Mouse (Mus musculus): Measurements from ENCODE around the gene Asic3. TPM values are rescaled to one million over a fixed set of nuclear protein-coding genes. Genes with fewer than 3 reads are reported as not detected.

Gene Asic3
- 1.6 and 2.4 TPM in 2 replicates for polyA plus RNA-seq (2015; fragmentation: Nextera tagmentation; extraction: Ambion mirVana)

- H3K36me3 ChIP-seq, result peaks cover 3% of the 10 kb centered on the region
- ATAC-seq (ENCODE audit: low FRiP score), result no peak
- 52% methylated on average over 11 of the region's 11 CpGs for WGBS
Observed at GRCm38 (mm10) chr5:24413042-24413693, at the start of gene Asic3. Asic3 (plus strand) TSS chr5:24413392.

DNA sequence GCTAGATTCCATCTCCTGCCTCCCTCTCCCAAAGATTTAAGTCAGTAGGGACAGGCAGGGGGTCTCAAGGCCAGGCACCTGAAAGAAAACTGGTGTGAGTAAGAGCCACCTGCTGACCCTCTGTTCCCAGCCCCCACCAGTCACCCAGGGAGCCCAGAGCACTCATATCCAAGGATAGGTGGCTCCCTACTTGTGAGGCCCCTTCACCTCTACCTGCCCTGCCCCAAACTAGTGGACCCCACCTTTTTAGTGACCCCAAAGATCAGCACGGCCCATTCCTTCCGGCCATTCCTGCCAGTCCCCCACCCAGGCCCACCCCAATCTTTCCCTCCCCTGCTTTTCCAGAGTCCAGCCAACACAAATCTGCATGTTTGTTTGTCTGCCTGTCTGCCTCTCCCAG is 49.7 kb upstream of the Asic3 start:
- 85% methylated on average over 2 of the region's 2 CpGs for WGBS
- Histone ChIP-seq H3K9ac (replicated peaks) (no peak overlapping the region), H3K9me3 (replicated peaks) (no peaks in the 10 kb centered on the region), H3K36me3 (no peaks in the 10 kb centered on the region), H3K4me3 (replicated peaks) (no peak overlapping the region), H3K4me2 (no peak overlapping the region), H3K4me1 (peaks cover 6% of the 10 kb centered on the region; the same call in 1 of the 2 replicates), H3K27me3 (replicated peaks) (no peaks in the 10 kb centered on the region), H3K27ac (replicated peaks) (no peak overlapping the region)
- no peak for ATAC-seq (ENCODE audit: low FRiP score)

More at GRCm38 (mm10) chr5:24413042-24413693, at the start of gene Asic3:
- no peak within 1 kb of the TSS for H3K9ac ChIP-seq (replicated peaks)
- H3K27ac ChIP-seq (replicated peaks), result no peak within 1 kb of the TSS
- H3K4me1 ChIP-seq, result peaks cover 12% of the 10 kb centered on the region
- H3K4me2 ChIP-seq, result no peak within 1 kb of the TSS
- no peaks in the 10 kb centered on the region for H3K27me3 ChIP-seq (replicated peaks)
- no peak within 1 kb of the TSS for H3K4me3 ChIP-seq (replicated peaks)
- H3K9me3 ChIP-seq (replicated peaks), result no peaks in the 10 kb centered on the region

- ATAC-seq (ENCODE audit: low FRiP score), result no peak
- Histone ChIP-seq H3K4me1 (peaks cover 6% of the 10 kb centered on the region; the same call in 1 of the 2 replicates), H3K36me3 (no peaks in the 10 kb centered on the region), H3K9me3 (replicated peaks) (no peaks in the 10 kb centered on the region), H3K9ac (replicated peaks) (no peak overlapping the region), H3K27ac (replicated peaks) (no peak overlapping the region), H3K4me2 (no peak overlapping the region), H3K4me3 (replicated peaks) (no peak overlapping the region), H3K27me3 (replicated peaks) (no peaks in the 10 kb centered on the region)
- 66% methylated on average over 3 of the region's 3 CpGs for WGBS
Observed at GRCm38 (mm10) chr5:24364061-24364460, 49.1 kb upstream of the Asic3 start.

- H3K27ac ChIP-seq (replicated peaks), result no peak within 1 kb of the TSS
- H3K36me3 ChIP-seq, result no peaks in the 10 kb centered on the region
- H3K4me2 ChIP-seq, result 0 out of 2 replicates have a peak within 1 kb of the TSS, but pooled peaks have one; percentile 5
- WGBS, result 47% methylated on average over 12 of the region's 12 CpGs
- no peak for ATAC-seq (ENCODE audit: low FRiP score)
- peaks cover 6% of the 10 kb centered on the region; the same call in 1 of the 2 replicates for H3K4me1 ChIP-seq
- no peaks in the 10 kb centered on the region for H3K9me3 ChIP-seq (replicated peaks)
- no peak within 1 kb of the TSS for H3K9ac ChIP-seq (replicated peaks)
- H3K27me3 ChIP-seq (replicated peaks), result no peaks in the 10 kb centered on the region
- peak within 1 kb of the TSS; percentile 18; the same call in 1 of the 2 replicates for H3K4me3 ChIP-seq (replicated peaks)
Observed at GRCm38 (mm10) chr5:24364508-24364907, 48.7 kb upstream of the Asic3 start, which contains the start of gene Nos3. Nos3 (plus strand) TSS chr5:24364810.

DNA sequence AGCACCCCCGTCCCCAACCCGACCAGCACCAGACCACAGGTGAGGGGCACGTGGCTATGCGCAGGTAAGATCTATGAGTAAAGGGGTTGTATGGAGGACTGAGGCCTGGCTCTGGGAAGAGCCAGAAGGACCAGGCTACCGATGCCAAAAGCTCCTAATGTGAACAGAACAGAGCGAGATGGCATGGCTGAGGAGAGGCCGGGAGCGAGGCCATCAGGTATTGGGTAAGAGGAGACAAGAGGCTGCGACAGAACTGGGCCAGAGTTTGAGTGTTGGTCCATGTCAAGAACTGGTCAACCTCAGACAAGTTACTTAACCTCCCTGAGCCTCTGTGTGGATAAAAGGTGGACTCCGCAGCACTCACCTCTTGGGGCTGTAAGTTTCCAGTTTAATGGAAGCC is 48.2 kb upstream of the Asic3 start:
- Histone ChIP-seq H3K9me3 (replicated peaks) (no peaks in the 10 kb centered on the region), H3K36me3 (no peaks in the 10 kb centered on the region), H3K27ac (replicated peaks) (no peak overlapping the region), H3K9ac (replicated peaks) (no peak overlapping the region), H3K4me2 (0 out of 2 replicates have a peak overlapping the region, but pooled peaks have one; percentile 5), H3K4me3 (replicated peaks) (peak overlapping the region; percentile 18; the same call in 1 of the 2 replicates), H3K4me1 (peaks cover 6% of the 10 kb centered on the region; the same call in 1 of the 2 replicates), H3K27me3 (replicated peaks) (no peaks in the 10 kb centered on the region)
- ATAC-seq (ENCODE audit: low FRiP score), result no peak
- WGBS, result 84% methylated on average over 10 of the region's 10 CpGs

GRCm38 (mm10) chr5:24365528-24365927 is 47.7 kb upstream of the Asic3 start:
- Histone ChIP-seq H3K36me3 (no peaks in the 10 kb centered on the region), H3K4me2 (no peak overlapping the region), H3K9ac (replicated peaks) (no peak overlapping the region), H3K4me3 (replicated peaks) (no peak overlapping the region), H3K4me1 (peaks cover 5% of the 10 kb centered on the region; the same call in 1 of the 2 replicates), H3K27ac (replicated peaks) (no peak overlapping the region), H3K9me3 (replicated peaks) (no peaks in the 10 kb centered on the region), H3K27me3 (replicated peaks) (no peaks in the 10 kb centered on the region)
- 48% methylated on average over 5 of the region's 5 CpGs for WGBS
- no peak for ATAC-seq (ENCODE audit: low FRiP score)

DNA sequence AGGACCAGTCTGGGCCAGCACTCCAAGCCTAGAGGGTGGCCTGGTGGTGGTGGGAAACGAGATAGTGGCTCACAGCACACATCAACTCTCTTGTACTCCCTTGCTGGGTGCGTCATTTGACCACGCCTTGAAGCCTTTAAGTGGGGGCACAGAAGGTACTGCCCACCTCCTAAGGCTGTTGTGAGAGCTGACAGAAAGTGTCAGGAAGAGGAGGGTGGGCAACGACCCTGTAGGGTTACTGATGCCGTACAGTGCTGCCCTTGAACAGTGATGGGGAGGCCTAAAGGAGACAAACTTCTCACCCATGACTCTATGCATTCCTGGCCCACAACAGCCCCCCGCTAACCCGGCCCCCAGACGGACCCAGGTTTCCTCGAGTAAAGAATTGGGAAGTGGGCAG is 46.8 kb upstream of the Asic3 start:
- H3K27me3 ChIP-seq (replicated peaks), result no peaks in the 10 kb centered on the region
- H3K36me3 ChIP-seq, result no peaks in the 10 kb centered on the region
- H3K9me3 ChIP-seq (replicated peaks), result no peaks in the 10 kb centered on the region
- H3K4me2 ChIP-seq, result no peak overlapping the region
- ATAC-seq (ENCODE audit: low FRiP score), result no peak
- WGBS, result 85% methylated on average over 9 of the region's 9 CpGs
- no peaks in the 10 kb centered on the region for H3K4me1 ChIP-seq
- no peak overlapping the region for H3K27ac ChIP-seq (replicated peaks)
- no peak overlapping the region for H3K9ac ChIP-seq (replicated peaks)
- no peak overlapping the region for H3K4me3 ChIP-seq (replicated peaks)

- no peaks in the 10 kb centered on the region for H3K4me1 ChIP-seq
- H3K9me3 ChIP-seq (replicated peaks), result no peaks in the 10 kb centered on the region
- no peaks in the 10 kb centered on the region for H3K27me3 ChIP-seq (replicated peaks)
- ATAC-seq (ENCODE audit: low FRiP score), result no peak
- H3K36me3 ChIP-seq, result no peaks in the 10 kb centered on the region
- H3K9ac ChIP-seq (replicated peaks), result no peak overlapping the region
- H3K4me3 ChIP-seq (replicated peaks), result no peak overlapping the region
- no peak overlapping the region for H3K4me2 ChIP-seq
- 89% methylated on average over 9 of the region's 9 CpGs for WGBS
- H3K27ac ChIP-seq (replicated peaks), result no peak overlapping the region
Observed at GRCm38 (mm10) chr5:24369767-24370166, 43.4 kb upstream of the Asic3 start.

DNA sequence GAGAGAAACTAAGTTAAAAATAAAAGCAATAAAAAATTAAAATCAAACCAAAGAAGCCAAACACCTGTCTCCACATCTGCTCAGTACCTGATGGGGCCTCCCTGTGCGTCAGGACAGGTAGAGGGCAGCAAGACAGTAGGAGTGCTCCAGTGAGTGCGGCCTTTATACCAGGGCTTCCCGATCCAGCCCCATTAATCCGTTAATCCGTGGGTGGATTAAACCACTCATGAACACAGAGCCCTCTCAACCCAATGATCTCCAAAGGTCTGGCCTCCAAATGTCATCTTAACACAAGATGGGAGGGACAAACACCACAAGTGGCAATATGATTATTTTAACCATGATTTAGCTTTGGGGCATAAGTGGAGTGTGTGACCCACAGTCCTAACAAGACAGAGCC is 39.4 kb upstream of the Asic3 start:
- H3K4me1 ChIP-seq, result no peaks in the 10 kb centered on the region
- H3K36me3 ChIP-seq, result no peaks in the 10 kb centered on the region
- H3K9me3 ChIP-seq (replicated peaks), result no peaks in the 10 kb centered on the region
- no peak overlapping the region for H3K4me3 ChIP-seq (replicated peaks)
- 75% methylated on average over 5 of the region's 5 CpGs for WGBS
- no peak overlapping the region for H3K9ac ChIP-seq (replicated peaks)
- ATAC-seq (ENCODE audit: low FRiP score), result no peak
- H3K27ac ChIP-seq (replicated peaks), result no peak overlapping the region
- no peak overlapping the region for H3K4me2 ChIP-seq
- H3K27me3 ChIP-seq (replicated peaks), result no peaks in the 10 kb centered on the region

- Histone ChIP-seq H3K27ac (replicated peaks) (no peak overlapping the region), H3K4me1 (no peaks in the 10 kb centered on the region), H3K9ac (replicated peaks) (no peak overlapping the region), H3K36me3 (no peaks in the 10 kb centered on the region), H3K9me3 (replicated peaks) (no peaks in the 10 kb centered on the region), H3K4me2 (no peak overlapping the region), H3K27me3 (replicated peaks) (no peaks in the 10 kb centered on the region), H3K4me3 (replicated peaks) (no peak overlapping the region)
- WGBS, result 69% methylated on average over 6 of the region's 6 CpGs
- no peak for ATAC-seq (ENCODE audit: low FRiP score)
Observed at GRCm38 (mm10) chr5:24374216-24374615, 39.0 kb upstream of the Asic3 start.

DNA sequence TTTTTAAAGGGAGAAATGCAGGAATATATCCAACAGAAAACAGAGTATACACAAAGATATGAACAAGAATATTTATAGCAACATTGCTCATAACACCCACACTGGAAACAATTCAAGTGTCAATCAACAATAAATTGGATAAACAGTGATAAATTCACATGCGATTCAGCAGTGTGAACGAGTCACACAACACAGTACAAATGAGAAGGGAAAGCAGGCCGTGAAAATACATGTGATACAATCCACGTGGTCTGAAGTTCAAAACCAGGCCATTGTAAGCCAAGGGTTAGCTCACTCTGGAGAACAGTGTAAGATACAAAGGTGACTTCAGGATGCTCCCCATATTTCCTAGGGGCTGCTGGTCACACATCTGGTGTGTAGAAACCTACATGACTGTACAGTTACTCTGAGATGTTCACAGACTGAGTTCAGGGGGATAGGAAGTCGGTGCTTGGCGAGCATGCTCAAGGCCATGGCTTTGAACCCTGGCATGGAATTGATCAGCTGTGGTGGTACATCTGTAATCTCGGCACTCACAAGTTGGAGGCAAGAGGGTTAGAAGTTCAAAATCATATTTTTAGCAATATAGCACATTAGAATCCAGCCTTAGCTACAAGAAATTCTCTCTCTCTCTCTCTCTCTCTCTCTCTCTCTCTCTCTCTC is 38.4 kb upstream of the Asic3 start:
- WGBS, result 87% methylated on average over 7 of the region's 7 CpGs
- no peaks in the 10 kb centered on the region for H3K4me1 ChIP-seq
- H3K9me3 ChIP-seq (replicated peaks), result no peaks in the 10 kb centered on the region
- no peaks in the 10 kb centered on the region for H3K27me3 ChIP-seq (replicated peaks)
- H3K4me2 ChIP-seq, result no peak overlapping the region
- no peak overlapping the region for H3K9ac ChIP-seq (replicated peaks)
- no peak overlapping the region for H3K27ac ChIP-seq (replicated peaks)
- no peak overlapping the region for H3K4me3 ChIP-seq (replicated peaks)
- no peaks in the 10 kb centered on the region for H3K36me3 ChIP-seq
- no peak for ATAC-seq (ENCODE audit: low FRiP score)

DNA sequence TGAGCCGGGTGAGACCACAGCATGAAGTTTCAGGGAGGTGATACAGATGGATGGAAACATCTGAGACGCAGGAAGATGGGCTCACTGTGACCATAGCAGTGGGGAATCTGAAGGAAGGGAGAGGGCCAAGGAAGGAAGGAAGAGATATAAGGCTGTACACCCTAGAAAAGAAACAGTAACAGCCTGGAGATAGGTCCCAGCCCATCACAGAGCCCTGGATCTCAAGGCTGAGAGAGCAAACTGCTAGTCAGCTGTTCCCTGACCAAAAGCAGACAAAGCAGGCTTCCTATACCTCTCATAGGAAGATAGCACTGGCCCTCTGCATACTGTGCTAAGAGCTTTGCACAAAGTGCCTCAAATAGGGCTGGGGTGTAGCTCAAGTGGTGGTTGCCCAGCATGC is 34.5 kb upstream of the Asic3 start:
- no peaks in the 10 kb centered on the region for H3K27me3 ChIP-seq (replicated peaks)
- H3K4me1 ChIP-seq, result peaks cover 15% of the 10 kb centered on the region
- H3K9me3 ChIP-seq (replicated peaks), result no peaks in the 10 kb centered on the region
- ATAC-seq (ENCODE audit: low FRiP score), result no peak
- H3K36me3 ChIP-seq, result no peaks in the 10 kb centered on the region
- no peak overlapping the region for H3K4me3 ChIP-seq (replicated peaks)
- H3K9ac ChIP-seq (replicated peaks), result no peak overlapping the region
- 85% methylated on average over 2 of the region's 2 CpGs for WGBS
- no peak overlapping the region for H3K27ac ChIP-seq (replicated peaks)
- H3K4me2 ChIP-seq, result no peak overlapping the region
